Mouse (Mus musculus): ENCODE measurements around the gene Mc3r.

Gene Mc3r

DNA sequence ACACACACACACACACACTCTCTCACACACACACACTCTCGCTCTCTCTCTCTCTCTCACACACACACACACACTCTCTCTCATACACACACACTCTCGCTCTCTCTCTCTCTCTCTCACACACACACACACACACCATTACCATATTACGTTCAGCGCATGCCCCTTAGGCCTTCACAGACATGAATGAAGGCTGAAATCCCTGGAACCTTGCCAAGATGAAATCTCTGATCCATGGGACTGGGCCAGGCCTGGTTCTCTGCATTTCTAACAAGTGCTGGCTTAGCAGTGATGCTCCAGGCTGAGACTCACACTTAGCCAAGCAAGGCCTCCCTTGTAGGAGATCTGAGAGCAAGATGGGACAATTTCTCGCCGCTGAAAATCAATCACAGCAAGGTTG lies 8.1 kb downstream of the Mc3r start:
- DNase-seq (ENCODE audit: low spot score) = no peak

DNA sequence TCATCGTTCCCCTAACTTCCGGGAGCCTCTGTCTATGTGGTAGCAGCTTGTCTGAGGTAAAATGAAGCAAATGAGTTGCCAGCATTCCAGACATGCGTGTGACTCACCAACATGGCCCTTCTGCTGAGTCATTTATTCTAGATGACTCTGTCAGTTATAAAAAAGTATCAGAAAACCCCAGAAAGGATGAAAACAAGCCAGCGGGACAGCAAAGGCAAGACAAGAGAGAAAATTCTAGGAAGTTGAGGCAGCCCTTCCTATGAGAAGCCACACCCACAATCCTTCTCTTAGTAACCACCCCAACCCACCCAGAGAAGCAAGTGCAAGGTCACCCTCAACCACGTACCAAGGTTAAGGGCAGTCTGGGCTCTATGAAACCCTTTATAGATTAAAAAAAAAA lies 8.7 kb downstream of the Mc3r start:
- DNase-seq (ENCODE audit: low spot score) = no peak

DNA sequence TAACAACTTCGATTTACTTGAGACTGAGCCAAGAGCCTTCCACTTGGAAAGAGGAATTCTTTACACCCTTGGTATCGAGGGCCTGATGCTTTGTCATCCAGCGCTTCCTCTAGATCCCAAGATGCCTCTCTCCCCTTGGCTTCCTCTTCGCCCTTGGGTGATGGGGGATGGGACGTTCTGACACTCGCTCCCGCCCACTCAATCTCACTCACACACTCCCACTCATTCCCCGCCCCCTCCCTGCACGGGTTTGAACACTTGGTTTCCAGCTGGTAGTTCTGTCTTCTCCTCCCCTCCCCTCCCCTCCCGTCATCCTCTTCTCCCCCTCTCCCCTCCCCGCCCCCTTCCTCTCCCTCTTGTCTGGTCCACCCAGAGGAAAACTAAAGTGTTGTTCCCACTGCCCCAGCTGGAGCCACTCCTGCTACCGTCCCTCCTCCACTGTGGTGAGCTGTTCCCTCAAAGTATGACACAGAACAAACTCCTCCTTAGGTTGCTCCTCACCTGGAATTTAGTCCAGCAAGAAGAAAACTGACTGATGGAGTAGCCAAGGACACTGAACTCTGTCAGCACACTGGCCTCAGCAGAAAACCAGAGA lies 9.3 kb downstream of the Mc3r start:
- DNase-seq (ENCODE audit: low spot score) = peak; percentile 32

DNA sequence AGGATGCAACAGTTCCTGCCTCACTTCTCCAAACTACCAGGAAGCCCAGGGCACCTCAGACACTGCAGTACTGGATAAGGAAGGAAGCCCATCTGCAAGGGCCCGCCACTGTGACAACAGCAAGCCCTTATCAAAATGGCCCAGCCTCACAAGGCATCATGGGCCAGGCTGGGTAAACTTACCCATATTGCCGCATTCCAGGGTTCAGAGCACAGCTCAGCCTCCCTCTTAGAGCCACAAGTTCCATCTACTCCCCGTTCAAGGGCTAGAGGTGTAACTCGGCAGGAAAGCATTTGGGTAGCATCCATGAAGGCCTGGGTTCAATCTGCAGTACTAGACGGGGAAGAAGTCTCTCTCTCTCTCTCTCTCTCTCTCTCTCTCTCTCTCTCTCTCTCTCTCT lies 11.8 kb downstream of the Mc3r start:
- DNase-seq (ENCODE audit: low spot score) = no peak

DNA sequence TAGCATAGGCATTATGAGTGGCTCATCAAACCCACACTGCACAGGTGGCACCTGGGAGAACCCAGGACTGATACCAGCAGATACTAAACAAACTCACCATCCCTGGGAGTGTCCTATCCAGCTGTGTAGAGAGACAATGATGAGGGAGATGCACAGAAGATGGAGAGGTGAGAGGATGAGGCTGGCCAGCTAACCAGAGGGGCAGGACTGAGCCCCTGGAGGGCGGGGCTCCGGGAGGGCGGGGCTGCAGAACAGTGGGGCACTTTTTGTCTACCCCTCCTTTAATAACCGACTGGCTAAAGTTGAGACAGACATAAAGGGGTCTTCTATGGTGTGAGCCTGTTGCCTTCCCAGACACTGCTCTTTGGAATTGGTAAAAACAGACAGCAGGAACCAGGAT lies 13.1 kb downstream of the Mc3r start:
- DNase-seq (ENCODE audit: low spot score) = no peak

DNA sequence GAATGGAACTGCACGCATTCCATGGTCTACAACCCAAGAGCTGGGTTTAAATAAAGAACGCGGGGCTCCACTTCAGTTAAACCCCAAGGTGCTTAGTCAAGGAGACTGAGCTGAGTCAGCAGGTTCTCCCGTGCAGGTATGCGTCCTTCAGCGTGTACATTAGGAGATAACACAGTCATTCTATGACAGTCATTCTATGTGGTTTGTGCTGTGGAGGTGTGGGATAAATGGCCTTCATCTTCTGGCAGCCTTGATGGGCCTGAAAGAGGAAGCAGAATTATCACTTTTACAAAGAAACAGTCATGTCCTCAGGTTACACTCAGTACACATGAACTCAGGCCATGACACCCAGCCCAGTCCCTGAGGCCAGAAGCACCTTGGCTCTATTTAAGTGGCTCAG lies 14.9 kb downstream of the Mc3r start:
- no peak for DNase-seq (ENCODE audit: low spot score)

DNA sequence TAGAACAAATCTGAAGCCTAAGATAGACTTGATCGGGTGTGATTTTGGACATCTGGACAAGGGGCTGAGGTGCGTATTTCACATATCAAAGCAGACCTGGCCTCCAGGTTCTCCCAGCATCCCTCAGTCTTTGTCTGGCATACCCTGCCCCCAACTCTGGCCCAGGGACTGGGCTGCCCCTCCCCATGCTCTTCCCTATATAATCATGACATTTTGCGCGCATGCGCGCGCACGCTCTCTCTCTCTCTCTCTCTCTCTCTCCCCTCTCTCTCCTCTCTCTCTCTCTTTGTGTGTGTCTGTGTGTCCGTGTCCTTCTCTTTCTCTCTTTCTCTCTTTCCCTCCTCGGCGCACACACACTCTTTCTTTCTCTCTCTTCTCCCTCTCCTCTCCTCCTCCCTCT lies 21.6 kb downstream of the Mc3r start:
- no peak for DNase-seq (ENCODE audit: low spot score)

DNA sequence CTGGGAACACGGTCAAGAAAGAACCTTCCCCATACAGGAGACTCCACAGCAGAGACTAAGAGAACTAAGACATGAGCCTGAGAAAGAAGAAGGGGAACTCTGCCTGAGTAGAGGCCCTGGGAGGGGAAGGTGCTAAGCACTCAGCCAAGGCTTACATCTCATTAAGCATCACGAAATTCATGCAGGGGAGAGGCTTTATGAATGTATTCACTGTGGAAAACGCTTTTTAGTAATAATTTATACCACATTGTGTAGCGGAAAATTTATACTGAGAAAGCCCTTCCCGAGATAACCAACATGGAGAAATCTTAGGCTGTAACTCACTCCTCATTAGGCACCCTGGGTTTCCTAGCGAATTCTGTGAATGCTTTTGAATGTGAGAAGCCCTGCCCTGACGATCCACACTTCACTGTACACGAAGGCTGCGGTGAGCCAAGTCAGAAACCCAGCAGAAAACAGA lies 22.2 kb downstream of the Mc3r start:
- DNase-seq (ENCODE audit: low spot score) = no peak

DNA sequence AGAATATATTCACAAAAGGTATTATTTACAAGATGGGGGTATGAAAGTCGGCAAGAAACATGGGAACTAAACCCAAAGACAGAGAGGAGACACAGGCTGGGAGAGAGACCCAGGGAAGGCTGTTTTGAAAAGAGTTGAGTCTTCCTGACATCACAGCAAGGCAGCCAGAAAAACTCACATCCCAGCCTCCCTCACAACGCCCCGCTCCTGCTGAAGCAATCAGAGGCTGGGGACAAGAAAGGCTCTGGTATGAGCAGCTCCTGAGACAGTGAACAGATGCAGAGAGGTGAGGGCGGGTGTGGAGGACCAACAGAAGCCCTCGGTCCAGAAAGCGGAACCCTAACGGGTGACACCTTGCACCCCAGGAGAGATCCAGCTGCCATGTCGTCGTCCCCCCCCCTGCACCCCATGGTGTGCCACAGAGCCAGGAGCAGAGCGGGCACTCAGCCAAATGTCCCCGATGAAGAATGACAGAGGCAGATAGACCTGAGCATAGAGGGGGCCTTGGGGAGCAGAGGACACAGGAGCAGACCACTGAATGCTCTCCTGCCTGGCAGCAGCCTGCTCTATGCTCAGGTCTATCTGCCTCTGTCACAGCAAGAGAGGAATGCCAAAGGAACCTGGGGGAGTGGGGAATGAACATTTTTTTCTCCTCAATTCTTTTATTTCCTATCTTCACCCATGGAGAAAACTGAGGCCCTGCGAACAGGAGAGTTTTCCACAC lies 22.8 kb downstream of the Mc3r start:
- DNase-seq (ENCODE audit: low spot score) = no peak

DNA sequence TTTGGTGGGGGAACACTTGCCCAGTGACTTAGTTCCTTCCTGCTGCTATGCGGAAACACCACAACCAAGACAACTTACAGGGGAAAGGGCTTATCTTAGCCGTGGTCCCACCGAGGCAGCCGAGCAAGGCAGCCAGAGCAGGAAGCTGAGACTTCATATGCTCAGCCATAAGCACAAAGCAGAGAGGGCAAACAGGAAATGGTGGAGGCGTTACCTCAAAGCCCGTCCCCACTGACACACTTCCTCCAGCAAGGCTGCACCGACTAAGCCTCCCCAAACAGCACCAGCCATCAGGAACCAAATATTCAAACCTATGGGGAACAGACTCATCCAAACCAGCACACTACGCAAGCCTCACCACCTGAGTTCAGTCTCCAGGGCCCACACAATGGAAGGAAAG lies 26.4 kb downstream of the Mc3r start:
- no peak for DNase-seq (ENCODE audit: low spot score)

DNA sequence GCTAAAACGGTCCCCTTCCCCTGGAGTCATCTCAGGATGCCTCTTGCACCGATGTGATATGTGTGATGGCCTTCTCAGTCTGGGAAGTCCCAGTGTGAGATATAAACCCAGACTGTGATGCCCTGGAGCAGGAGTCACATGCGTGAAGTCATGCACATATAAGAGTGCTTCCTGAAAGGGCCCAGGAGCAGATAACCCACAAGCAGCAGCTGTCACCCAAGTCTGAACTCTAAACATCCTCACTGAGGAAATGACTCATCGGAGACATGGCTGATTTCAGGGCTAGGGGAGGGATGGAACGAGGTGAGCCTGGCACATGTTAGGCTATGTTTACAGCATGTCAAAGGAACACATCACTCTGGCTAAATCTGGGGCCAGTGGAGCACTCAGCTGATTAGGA lies 27.9 kb downstream of the Mc3r start:
- no peak for DNase-seq (ENCODE audit: low spot score)

DNA sequence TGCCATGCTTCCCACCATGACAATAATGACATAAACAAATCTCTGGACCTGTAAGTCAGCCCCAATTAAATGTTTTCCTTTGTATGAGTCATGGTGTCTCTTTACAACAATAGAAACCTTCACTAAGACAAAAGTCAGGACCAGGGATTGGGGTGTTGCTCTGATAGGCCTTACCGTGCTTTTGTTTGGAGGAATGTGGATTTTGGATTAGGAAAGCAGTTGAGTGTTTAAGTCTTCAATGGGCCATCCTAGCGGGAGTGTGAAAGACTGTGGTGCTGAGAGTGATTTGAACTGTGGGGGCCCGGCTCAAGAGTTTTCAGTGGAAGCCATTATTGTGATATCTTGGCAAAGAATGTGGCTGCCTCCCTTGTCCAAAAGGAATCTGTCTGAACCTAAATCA lies 30.7 kb downstream of the Mc3r start:
- DNase-seq (ENCODE audit: low spot score) = no peak

DNA sequence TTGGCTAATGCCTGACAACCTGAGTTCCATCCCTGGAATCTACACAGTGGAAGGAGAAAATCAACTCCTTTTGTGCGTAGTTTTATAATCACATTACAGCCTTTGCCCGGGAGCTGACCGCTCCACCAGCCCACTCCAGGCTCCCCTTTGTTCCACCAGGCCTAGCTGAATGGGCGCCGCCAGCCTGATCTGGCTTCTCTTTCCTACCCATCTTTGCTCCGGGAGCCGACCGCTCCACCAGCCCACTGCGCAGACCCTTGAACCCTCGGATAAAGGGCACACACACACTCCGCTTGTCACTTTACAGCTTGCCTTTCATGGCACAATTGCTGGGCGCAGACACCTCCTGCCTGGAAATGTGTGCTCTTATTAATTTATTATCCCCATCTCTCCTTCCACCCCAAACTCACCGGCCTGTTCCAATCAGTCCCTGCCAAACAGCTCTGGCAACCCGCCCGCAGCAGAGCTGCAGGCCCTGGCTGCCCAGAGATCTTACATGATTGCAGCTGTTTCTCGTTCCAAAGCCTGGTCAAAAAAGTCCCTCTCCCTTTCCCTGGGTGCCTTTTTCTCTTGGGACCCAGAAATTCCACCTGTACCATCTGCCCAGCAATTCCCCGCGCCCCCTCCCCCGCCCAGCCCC lies 33.9 kb downstream of the Mc3r start:
- no peak for DNase-seq (ENCODE audit: low spot score)

DNA sequence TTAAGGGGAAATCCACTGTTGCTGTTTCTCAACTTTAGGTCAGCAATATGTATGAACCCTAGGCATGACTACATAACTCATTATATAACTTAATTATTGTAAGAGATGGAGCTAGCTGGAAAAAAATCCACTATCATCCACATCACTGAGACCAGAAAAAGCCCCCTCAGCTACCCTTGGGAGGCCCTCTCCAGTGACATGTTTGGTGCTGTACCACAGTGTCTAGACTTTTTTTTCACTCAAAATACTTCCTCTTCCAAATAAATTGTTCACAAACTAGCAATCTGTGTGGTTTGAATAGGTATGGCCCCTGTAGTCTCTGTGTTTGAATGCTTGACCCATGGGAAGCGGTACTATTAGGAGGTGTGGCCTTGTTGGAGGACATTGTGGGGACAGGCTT lies 39.4 kb downstream of the Mc3r start:
- no peak for DNase-seq (ENCODE audit: low spot score)

DNA sequence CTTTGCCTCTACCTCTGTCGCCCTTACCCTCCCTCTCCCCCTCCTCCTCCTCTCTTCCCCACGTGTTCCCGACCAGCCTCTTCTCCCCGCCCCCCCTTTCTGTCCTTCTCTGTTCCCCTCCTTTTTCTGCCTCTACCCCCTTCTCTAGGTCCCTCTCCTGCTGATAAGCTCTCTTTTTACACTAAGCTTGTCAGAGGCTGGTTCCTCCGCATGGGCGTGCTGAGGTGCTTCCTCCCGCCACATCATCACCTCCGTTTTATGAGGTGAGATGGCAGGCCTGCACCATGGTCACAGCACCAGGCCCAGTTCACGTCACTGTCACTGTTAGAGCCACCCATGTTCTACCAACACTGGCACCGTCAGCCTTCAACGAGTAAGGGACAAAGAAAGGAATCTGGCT lies 40.7 kb downstream of the Mc3r start:
- no peak for DNase-seq (ENCODE audit: low spot score)

DNA sequence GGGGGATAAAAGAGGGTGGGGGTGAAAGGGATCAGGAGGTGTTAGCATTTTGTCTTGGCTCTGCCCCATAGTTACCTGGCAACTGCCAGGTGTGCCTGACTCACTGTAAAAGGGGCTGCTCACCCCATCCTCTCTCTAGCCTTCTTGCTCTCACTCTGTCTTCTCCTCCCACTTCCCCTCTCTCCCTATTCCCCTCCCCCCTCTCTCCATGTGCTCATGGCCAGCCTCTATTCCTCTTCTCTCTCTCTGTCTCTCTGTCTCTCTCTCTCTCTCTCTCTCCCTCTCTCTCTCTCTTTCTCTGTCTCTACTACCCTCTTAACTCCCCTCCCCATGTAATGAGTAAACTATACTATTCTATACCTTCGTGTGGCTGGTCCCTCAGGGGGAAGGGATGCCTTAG lies 41.3 kb downstream of the Mc3r start:
- DNase-seq (ENCODE audit: low spot score) = no peak

DNA sequence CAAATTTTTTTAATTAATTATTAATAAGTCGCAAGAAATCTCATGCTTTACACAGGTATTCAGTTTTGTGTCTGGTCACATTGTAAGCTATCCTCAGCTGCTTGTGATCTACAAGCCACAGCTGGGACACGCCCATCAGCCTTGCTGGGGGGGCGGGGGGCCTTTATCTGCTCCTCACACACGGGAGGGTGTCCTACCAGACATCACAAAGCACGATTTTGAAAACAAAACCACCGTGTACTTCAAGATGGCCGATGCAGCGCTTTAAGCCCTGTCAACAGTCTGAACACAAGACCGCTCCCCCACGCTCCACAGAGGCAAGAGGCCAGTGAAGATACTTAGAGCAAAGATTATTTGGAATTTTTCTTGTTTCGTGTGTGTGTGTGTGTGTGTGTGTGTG lies 42.2 kb downstream of the Mc3r start:
- DNase-seq (ENCODE audit: low spot score) = no peak

DNA sequence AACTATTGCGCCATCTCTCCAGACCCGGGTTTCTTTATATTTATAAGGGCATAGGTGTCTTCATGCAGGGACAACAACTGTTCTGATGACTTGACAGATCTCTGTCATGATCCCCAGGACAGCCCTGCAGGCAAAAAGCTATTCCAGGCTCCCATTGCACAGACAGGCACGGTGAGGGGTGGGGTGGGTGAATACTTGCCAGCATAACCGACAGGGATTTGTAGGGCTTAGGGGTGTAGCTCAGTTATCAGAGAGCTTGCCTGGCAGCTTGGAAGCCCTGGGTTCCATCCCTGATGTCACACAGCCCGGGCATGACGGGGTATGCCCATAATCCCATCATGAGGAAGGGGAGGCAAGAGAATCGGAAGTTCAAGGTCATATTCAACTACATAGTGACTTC lies 42.7 kb downstream of the Mc3r start:
- DNase-seq (ENCODE audit: low spot score) = no peak

DNA sequence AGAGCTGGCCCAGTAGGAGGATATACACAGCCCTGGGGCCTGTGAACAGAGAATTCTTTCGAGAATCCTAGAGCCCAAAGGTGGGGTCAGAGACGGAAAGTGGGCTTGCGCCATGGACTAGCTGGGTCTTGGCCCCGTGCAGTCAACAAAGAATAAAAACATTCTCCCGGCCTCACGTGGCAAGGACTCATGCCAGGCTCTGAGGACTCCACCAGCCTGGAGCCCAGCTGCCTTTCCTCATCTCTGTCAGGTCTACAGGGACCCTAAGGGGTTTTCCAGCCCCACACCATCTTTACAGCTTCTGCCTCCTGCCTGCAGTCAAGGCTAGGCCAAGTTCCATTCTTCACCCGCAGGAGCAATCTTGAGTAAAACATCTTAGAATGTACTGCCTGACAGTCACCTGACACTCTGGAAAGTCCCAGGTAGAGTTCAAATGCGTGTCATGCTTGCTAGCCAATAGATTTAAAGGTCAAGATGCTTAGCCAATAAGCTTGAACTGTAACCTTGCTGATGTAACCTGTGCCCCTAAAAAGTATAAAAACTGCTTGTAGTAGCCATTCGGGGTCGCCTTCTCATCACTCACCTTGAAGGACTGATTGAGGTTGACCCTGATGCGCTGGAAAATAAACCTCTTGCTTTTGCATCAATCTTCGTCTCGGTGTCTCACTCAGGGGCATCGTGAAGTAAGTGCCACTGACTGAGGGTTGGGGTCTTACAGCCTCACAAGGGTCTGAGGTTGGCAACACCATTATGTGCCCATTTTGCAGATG lies 43.6 kb downstream of the Mc3r start:
- no peak for DNase-seq (ENCODE audit: low spot score)

DNA sequence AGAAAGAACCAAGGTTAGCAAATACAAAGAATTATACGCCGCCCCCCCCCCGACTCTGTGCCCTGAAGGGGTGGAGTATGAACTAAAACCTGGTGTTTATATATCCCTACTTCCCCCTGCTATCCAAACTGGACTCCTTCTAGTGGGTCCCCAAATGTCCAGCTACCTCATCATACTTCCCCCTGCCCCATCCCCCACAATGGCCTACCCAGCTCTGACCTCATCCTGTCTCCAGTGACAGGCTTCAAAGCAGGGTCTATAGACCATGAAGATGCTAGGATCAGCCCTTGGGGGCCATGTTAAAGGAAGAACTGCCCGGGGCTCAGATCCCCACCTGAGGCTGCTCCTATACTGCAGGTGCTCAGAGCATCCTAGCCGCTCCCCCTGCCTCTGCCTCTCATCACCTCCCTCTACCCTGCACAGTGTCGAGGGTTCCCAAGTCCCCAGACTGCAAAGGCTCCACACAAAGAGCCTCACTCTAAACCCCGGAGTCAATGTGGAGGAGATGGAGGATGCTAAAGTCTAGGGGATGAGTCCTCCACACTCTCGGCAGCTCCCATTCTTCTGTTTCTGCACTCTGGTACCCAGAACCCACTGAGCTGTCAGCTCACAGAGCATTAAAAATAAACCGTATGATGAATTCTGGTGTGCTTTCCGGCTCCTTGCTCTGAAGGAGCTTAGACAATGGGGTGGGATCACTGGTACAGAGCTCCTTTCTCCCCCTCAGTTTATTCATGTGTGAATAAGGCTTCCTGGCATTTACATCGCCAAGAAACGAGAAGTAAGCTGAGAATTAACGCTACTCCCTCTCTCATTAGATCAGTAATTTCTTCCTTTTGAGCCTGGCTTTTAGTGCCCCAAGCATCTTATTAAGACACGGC lies 44.5 kb downstream of the Mc3r start:
- DNase-seq (ENCODE audit: low spot score) = no peak

DNA sequence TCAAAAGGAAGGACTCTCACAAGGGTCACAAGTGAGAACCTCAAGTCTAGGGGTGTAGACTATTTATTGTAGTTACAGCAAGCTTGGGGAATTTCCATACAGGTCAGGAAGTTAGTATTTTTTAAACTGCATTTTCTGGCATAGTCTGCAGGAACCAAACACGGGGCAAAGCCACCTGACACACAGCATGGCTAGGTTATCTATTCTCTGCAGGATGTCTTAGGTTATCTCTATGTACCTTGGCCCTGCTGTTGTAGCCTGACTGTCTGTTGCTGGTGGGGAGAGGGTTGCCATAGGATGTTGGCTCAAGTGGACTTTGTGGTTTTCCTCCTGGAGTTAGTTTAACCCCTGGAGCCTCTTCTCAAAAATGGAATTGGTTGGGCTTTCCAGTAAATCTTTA lies 49.8 kb downstream of the Mc3r start:
- no peak for DNase-seq (ENCODE audit: low spot score)

DNA sequence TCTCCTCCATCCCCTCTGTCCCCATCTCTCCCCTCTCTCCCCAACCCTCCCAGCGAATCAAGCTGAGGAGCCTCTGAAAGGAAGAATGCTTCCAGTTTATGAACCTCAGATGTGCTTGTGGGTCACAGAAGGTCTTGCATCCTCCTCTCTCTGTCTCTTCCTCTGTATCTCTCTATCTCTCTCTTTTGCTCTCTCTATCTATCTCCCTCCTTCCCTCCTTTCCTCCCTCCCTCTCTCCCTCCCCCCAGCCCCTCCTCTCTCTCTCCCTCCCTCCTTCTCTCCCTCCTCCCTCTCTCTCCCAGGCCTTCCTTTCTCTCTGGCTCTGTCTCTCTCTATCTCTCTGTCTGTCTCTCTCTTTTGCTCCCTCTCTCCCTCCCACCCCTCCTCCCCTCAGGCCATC lies 50.2 kb downstream of the Mc3r start:
- no peak for DNase-seq (ENCODE audit: low spot score)

All from embryo, embryonic 10.5 days (tissue).